Mouse (Mus musculus) C2C12 (cell line): Measurements from ENCODE around the gene Txlna.

Source experiments
- CEBPB ChIP-seq: IDR thresholded peaks from one replicate; pipeline ENCODE4 v1.6.1; 2011; ENCODE audit warnings: low read depth, mild to moderate bottlenecking, control low read depth, moderate library complexity
- CTCF ChIP-seq: IDR thresholded peaks from one replicate; pipeline ENCODE4 v1.5.1; 2011; ENCODE audit not compliant: control insufficient read depth, insufficient read depth, insufficient read length
- FOSL1 ChIP-seq: IDR thresholded peaks from one replicate; pipeline ENCODE4 v1.8.0; 2011; ENCODE audit warnings: mild to moderate bottlenecking, low read length; ENCODE audit not compliant: poor library complexity, insufficient read depth, severe bottlenecking
- MAX ChIP-seq: IDR thresholded peaks from one replicate; pipeline ENCODE4 v1.6.1; 2011; ENCODE audit warnings: mild to moderate bottlenecking, control low read depth
- MYOG ChIP-seq: IDR thresholded peaks from one replicate; pipeline ENCODE4 v1.6.1; 2011; ENCODE audit not compliant: control insufficient read depth, insufficient read length; ENCODE audit errors: extremely low read depth
- USF1 ChIP-seq: IDR thresholded peaks from one replicate; pipeline ENCODE4 v1.6.1; 2011; ENCODE audit warnings: low read depth, mild to moderate bottlenecking, control low read depth, moderate library complexity

- TF ChIP-seq CTCF (no peak), USF1 (no peak), MAX (no peak), CEBPB (no peak), MYOG (no peak), FOSL1 (no peak)
Measured at GRCm38 (mm10) chr4:129582251-129582650, 58.6 kb downstream of the Txlna start.
